Mouse (Mus musculus) CD4-positive helper T cell, adult 2 months (primary cell): ENCODE data around the gene Nsg2.
A peak's percentile ranks its signal among the peaks of the same experiment; 100 is the strongest.

Source experiments
- DNase-seq: peaks from one replicate; pipeline ENCODE4 v3.0.0-alpha.2; 2012; ENCODE audit warnings: low read depth, missing footprints, low spot score

The Nsg2 gene

DNA sequence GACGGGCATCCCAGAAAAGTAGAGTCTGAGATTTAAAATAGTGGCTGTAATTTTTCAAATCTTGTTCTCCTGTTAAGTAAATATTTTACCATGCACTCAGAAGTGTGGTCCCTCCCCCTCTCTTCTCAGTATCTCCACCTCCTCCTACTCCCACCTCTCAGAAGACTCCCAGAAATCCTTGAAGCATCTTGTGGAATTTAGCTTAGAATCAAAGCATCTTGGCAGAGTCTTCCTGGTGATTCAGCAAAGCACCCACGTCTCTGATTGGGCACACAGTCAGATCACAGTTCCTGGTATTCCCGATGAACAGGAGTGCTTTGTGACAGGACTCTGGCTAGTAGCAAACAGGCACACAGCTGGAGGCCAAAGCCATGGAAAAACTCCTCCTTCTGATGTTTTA, 83.2 kb downstream of the Nsg2 start:
- DNase-seq: no peak

DNA sequence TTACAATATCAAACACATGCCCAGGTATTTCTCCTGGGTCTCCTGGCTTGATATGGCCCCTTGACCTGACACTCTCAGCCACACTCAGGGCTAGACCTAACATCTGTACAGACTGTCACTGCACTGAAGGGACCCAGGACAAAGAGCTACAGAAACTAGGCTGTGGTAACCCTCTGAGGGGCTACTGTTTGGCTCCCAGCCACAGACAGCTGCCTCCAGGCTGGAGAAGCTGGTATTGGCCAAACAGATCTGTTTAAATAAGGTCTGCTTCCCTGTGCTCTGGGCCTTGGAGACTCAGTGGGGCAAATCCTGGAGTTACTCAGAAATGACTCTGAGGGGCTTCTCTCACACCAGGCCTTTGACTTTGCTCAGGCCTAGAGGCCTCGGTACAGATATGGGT, 86.3 kb downstream of the Nsg2 start:
- no peak for DNase-seq

- peak; percentile 67 for DNase-seq
Observed at GRCm38 (mm10) chr11:32087376-32087775, 87.1 kb downstream of the Nsg2 start.

- no peak for DNase-seq
Observed at GRCm38 (mm10) chr11:32087779-32088442, 87.6 kb downstream of the Nsg2 start.

DNA sequence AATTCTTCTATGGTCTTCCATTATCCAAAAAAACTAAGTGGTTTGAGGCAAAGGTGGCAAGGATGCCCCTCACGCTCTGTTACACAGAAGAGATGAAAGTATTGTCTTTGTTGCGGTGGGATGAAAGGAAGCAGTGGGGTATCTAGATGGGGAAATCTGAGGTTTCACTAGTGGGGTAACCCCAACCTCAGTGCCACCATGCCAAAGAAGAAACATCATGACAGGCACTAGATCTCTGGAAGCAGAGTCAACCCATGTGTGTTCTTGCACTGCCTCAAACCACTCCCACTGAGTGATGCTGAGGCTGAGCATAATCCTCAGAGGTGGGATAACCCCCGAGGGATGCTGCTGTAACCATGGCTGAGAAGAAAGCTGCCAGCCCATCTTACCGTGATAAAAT, 95.5 kb downstream of the Nsg2 start:
- DNase-seq: peak; percentile 52

DNA sequence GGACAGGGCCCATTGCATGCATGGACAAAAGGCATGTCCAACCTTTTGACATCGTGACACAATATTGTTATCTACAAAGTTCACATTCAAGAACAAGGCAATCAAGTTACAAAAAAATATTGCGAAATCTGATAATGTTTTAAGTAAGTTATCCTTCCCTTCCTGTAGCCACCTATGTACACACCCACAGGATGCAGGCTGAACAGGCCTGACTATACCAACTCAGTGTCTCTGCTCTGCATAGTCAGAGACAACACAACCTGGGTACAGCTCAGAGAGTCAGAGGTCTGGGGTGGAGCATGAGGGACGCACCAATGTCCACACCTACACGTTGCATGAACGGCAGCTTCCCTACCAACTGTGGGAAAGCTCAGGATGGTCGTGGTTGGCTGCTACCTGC, 96.1 kb downstream of the Nsg2 start:
- peak; percentile 21 for DNase-seq

- no peak for DNase-seq
Observed at GRCm38 (mm10) chr11:32101059-32101632, 100.9 kb downstream of the Nsg2 start.

GRCm38 (mm10) chr11:32102976-32103375, 102.7 kb downstream of the Nsg2 start:
- DNase-seq: peak; percentile 46

DNA sequence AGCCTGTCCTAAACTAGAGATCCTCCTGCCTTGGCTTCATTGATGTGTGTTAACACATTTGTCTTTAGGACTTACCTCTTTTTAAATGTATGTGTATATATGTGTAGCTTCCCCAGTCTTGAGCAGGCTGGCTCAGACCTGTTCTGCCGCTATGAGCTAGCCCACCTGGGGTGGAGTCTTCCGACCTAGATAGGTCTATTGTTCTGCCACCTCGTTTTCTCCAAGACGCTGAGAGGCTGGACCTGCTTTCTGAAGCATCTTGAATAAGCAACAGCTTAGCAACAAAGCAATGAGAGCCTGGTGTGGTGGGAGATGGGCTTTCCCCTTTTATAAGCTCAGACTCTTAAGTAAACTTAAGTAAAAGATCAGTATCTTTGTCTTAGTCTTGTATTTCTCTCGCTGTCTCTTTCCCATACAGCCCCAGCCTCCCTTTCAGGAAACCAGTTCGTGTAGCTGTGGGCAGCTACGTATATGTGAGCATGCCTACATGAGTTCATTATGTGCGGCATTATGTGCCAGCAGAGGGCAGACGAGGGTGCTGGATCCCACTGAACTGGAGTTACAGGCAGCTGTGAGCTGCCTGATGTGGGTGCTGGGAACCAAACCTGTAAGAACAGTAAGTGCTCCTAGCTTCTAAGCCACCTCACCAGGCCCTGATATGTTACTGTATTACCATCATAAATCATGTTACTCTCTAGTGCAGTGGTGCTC, 104.3 kb downstream of the Nsg2 start:
- DNase-seq: peak; percentile 67

GRCm38 (mm10) chr11:32105750-32106646, 105.7 kb downstream of the Nsg2 start:
- peak; percentile 55 for DNase-seq

GRCm38 (mm10) chr11:32106647-32106985, 106.4 kb downstream of the Nsg2 start:
- DNase-seq: no peak

DNA sequence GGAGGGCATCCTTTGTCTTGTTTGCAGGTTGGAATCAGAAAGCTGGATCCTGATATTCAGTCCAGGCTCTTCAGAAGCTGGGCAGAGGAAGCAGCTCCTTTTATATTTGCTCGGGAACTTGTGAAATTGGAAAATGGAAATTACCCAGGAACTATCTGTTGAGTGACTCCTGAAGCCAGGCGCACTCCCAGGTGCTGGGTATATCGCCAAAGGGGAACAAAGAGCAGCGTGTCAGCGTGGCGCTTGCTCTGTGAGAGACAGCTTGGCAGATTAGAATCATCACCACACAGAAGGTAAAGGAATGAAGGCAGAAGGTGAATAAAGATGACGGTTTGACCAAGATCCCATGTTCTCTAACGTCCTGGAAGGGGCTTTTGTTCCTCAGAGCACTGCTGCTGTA, 108.2 kb downstream of the Nsg2 start:
- no peak for DNase-seq
